Mouse (Mus musculus): ENCODE measurements at regions not wholly inside any gene's neighbourhood (a gene's known extent, or its start where the extent isn't known, plus 50 kb on each side); places are given as distances from the start of the nearest gene placed in this dataset.

DNA sequence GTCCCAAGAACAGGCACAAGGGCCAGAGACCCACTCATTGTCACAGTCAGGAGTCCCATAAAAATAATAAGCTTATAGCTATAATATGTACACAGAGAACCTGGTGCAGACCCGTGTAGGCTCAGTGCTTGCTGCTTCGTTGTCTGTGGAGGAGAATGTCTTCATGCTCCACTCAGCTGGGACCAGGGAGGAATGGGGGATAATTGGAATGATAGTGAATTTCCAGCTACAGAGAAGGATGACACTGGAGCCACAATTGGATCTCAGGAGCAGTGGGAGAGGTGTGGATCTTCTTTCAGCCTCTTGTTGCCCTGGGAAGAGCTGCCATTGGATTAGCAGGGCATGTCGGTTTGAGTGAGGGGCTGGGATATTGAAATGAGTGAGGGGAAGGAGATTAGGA lies 497.8 kb upstream of the Tbl1xr1 start:
- TF ChIP-seq USF1 (IDR thresholded peaks at IDR 0.05; ENCODE audit: low read depth, low read length), result no peak
- TF ChIP-seq CTCF (conservative IDR thresholded peaks at IDR 0.05 in 1 of 2, IDR thresholded peaks at IDR 0.05 in 1 of 2; ENCODE audit: low read depth in 2 of 2, low read length in 2 of 2), result no peak
- no peak for TF ChIP-seq POLR2A (IDR thresholded peaks at IDR 0.05; ENCODE audit: low read depth, low read length)

Data from CH12.LX (cell line).